Mouse (Mus musculus) CH12.LX (cell line): Measurements from ENCODE around the gene Tnnc2. TPM values are rescaled to one million over a fixed set of nuclear protein-coding genes. Genes with fewer than 3 reads are reported as not detected.

ENCODE experiments used
- DNase-seq: peaks from one replicate; pipeline ENCODE4 v3.0.0-alpha.2; 2013; ENCODE audit errors: extremely low read depth
- H3K27ac ChIP-seq: 2 replicates; pipeline ENCODE4 v1.5.1; 2012; ENCODE audit warnings: low read depth, mild to moderate bottlenecking, control low read depth, moderate library complexity; ENCODE audit not compliant: insufficient read depth
- H3K27me3 ChIP-seq: replicated peaks from 2 replicates; pipeline ENCODE3; 2012; ENCODE audit warnings: inconsistent platforms
- H3K36me3 ChIP-seq, 2 experiments: replicated peaks in 1 of 2; 2 replicates each; pipeline versions ENCODE3 to v1.6.1; 2012; ENCODE audit warnings: inconsistent platforms in 1 of 2, low read length in 1 of 2, mild to moderate bottlenecking in 1 of 2, mixed read lengths in 1 of 2, moderate library complexity in 1 of 2; ENCODE audit not compliant: control insufficient read depth in 1 of 2, insufficient read depth in 1 of 2
- H3K4me1 ChIP-seq, 2 experiments: 2 replicates each; pipeline ENCODE4 v1.6.1; 2012; ENCODE audit warnings: inconsistent platforms in 1 of 2, moderate library complexity in 1 of 2; ENCODE audit not compliant: insufficient read depth in 2 of 2, control insufficient read depth in 1 of 2
- H3K4me2 ChIP-seq: 2 replicates; pipeline ENCODE4 v1.6.1; 2012; ENCODE audit warnings: low read depth, mild to moderate bottlenecking, control low read depth; ENCODE audit not compliant: poor library complexity, insufficient read depth, severe bottlenecking
- H3K4me3 ChIP-seq, 3 experiments: fragments of 150-350 bp in 1 of 3; sonication (generic) in 1 of 3; replicated peaks in 1 of 3; 2 replicates each; pipeline versions ENCODE3 to v1.5.1; 2011 to 2012; ENCODE audit warnings: low read depth in 2 of 3, low read length in 2 of 3, mild to moderate bottlenecking in 2 of 3, moderate library complexity in 2 of 3, control low read depth in 1 of 3, improper control_type of control experiment in 1 of 3, inconsistent platforms in 1 of 3, mixed read lengths in 1 of 3; ENCODE audit not compliant: poor library complexity in 1 of 3
- H3K79me2 ChIP-seq: replicated peaks from 2 replicates; pipeline ENCODE4 v1.6.1; 2012; ENCODE audit warnings: mild to moderate bottlenecking, moderate library complexity; ENCODE audit not compliant: control insufficient read depth, poor library complexity, insufficient read depth, severe bottlenecking; ENCODE audit errors: extremely low read depth
- H3K9ac ChIP-seq: 2 replicates; pipeline ENCODE4 v1.6.1; 2012; ENCODE audit warnings: low read depth, mild to moderate bottlenecking, control low read depth, moderate library complexity; ENCODE audit not compliant: insufficient read depth
- H3K9me3 ChIP-seq: replicated peaks from 2 replicates; pipeline ENCODE3; 2012; ENCODE audit warnings: low read length, inconsistent platforms, mixed read lengths
- BHLHE40 ChIP-seq: IDR thresholded peaks from 2 replicates; pipeline ENCODE4 v1.6.1; 2011; ENCODE audit warnings: mild to moderate bottlenecking, low read depth, low read length, improper control_type of control experiment
- CTCF ChIP-seq, 2 experiments: IDR thresholded peaks in 1 of 2; conservative IDR thresholded peaks in 1 of 2; 2 replicates each; pipeline ENCODE4 v1.5.1; 2011 to 2012; ENCODE audit warnings: low read depth in 2 of 2, low read length in 2 of 2, improper control_type of control experiment in 1 of 2, inconsistent platforms in 1 of 2, mild to moderate bottlenecking in 1 of 2, moderate library complexity in 1 of 2
- E2F4 ChIP-seq: IDR thresholded peaks from 2 replicates; pipeline ENCODE4 v1.6.1; 2011; ENCODE audit warnings: low read depth, low read length, improper control_type of control experiment; ENCODE audit not compliant: insufficient replicate concordance
- ELF1 ChIP-seq: IDR thresholded peaks from 2 replicates; pipeline ENCODE4 v1.6.1; 2014; ENCODE audit warnings: low read depth, mild to moderate bottlenecking, inconsistent platforms, low read length, improper control_type of control experiment
- ETS1 ChIP-seq: conservative IDR thresholded peaks from 2 replicates; pipeline ENCODE4 v1.6.1; 2012; ENCODE audit warnings: low read depth, mild to moderate bottlenecking, inconsistent platforms, low read length, improper control_type of control experiment, moderate library complexity
- GABPA ChIP-seq: IDR thresholded peaks from 2 replicates; pipeline ENCODE4 v1.6.1; 2012; ENCODE audit warnings: low read depth, low read length, improper control_type of control experiment, inconsistent platforms; ENCODE audit not compliant: insufficient replicate concordance
- HCFC1 ChIP-seq: IDR thresholded peaks from 2 replicates; pipeline ENCODE4 v1.6.1; 2012; ENCODE audit warnings: low read depth, mild to moderate bottlenecking, inconsistent platforms, low read length, improper control_type of control experiment
- JUND ChIP-seq: conservative IDR thresholded peaks from 2 replicates; pipeline ENCODE4 v1.6.1; 2011; ENCODE audit warnings: low read depth, low read length, improper control_type of control experiment
- KAT2A ChIP-seq: IDR thresholded peaks from 2 replicates; pipeline ENCODE4 v1.6.1; 2012; ENCODE audit warnings: low read length, improper control_type of control experiment, inconsistent platforms; ENCODE audit not compliant: insufficient replicate concordance
- MAX ChIP-seq: IDR thresholded peaks from 2 replicates; pipeline ENCODE4 v1.6.1; 2011; ENCODE audit warnings: low read length, improper control_type of control experiment
- MXI1 ChIP-seq: IDR thresholded peaks from 2 replicates; pipeline ENCODE4 v1.6.1; 2011; ENCODE audit warnings: mild to moderate bottlenecking, low read depth, low read length, improper control_type of control experiment
- MYC ChIP-seq: IDR thresholded peaks from 2 replicates; pipeline ENCODE4 v1.6.1; 2011; ENCODE audit warnings: low read depth, mild to moderate bottlenecking, improper control_type of control experiment, low read length
- NELFE ChIP-seq: IDR thresholded peaks from 2 replicates; pipeline ENCODE4 v1.6.1; 2011; ENCODE audit warnings: low read depth, low read length, improper control_type of control experiment
- NRF1 ChIP-seq: IDR thresholded peaks from 2 replicates; pipeline ENCODE4 v1.6.1; 2014; ENCODE audit warnings: low read depth, mild to moderate bottlenecking, inconsistent platforms, low read length, improper control_type of control experiment, moderate library complexity
- POLR2A ChIP-seq: IDR thresholded peaks from 2 replicates; pipeline ENCODE4 v1.6.1; 2011; ENCODE audit warnings: low read depth, mild to moderate bottlenecking, improper control_type of control experiment, low read length
- RAD21 ChIP-seq: IDR thresholded peaks from 2 replicates; pipeline ENCODE4 v1.6.1; 2011; ENCODE audit warnings: low read depth, mild to moderate bottlenecking, low read length, improper control_type of control experiment, moderate library complexity
- SIN3A ChIP-seq: IDR thresholded peaks from 2 replicates; pipeline ENCODE4 v1.6.1; 2012; ENCODE audit warnings: low read length, improper control_type of control experiment, inconsistent platforms
- TCF12 ChIP-seq: IDR thresholded peaks from 2 replicates; pipeline ENCODE4 v1.6.1; 2014; ENCODE audit warnings: low read depth, mild to moderate bottlenecking, inconsistent platforms, low read length, improper control_type of control experiment
- USF1 ChIP-seq: IDR thresholded peaks from 2 replicates; pipeline ENCODE4 v1.6.1; 2014; ENCODE audit warnings: low read depth, mild to moderate bottlenecking, inconsistent platforms, low read length, improper control_type of control experiment
- USF2 ChIP-seq: conservative IDR thresholded peaks from 2 replicates; pipeline ENCODE4 v1.6.1; 2011; ENCODE audit warnings: low read depth, low read length, improper control_type of control experiment
- ZMIZ1 ChIP-seq: IDR thresholded peaks from 2 replicates; pipeline ENCODE4 v1.6.1; 2012; ENCODE audit warnings: low read depth, mild to moderate bottlenecking, inconsistent platforms, low read length, improper control_type of control experiment
- ZNF384 ChIP-seq: IDR thresholded peaks from 2 replicates; pipeline ENCODE4 v1.6.1; 2012; ENCODE audit warnings: low read depth, low read length, improper control_type of control experiment, inconsistent platforms
- dilution Hi-C: fragments of 300-500 bp; cut with MboI; formaldehyde crosslinking; loops from 2 replicates; pipeline ENCODE4 v1.14.3; 2020; ENCODE audit warnings: low sequenced_read_pairs; ENCODE audit not compliant: extremely low pct_unique_long_range_greater_than_20kb, extremely low pct_ligation_motif_present
- in situ Hi-C: fragments of 300-500 bp; cut with MboI; formaldehyde crosslinking; loops from 3 replicates; pipeline ENCODE4 v1.14.3; 2019; ENCODE audit warnings: low sequenced_read_pairs, low pct_ligation_motif_present, low pct_unique_long_range_greater_than_20kb, mixed read lengths
- polyA plus RNA-seq: library from polyadenylated mRNA; unstranded; fragments of >175 nt; gene quantifications from 2 replicates; pipeline ENCODE4 v1.2.1, GENCODE M21; 2012; ENCODE audit warnings: low read depth; ENCODE audit not compliant: insufficient read length
- total RNA-seq, 2 experiments: library from RNA; depleted of rRNA; stranded (reverse); fragments of 300-350 nt in 1 of 2; fragments of >200 nt in 1 of 2; gene quantifications; 2 replicates each; pipeline ENCODE4 v1.2.3; 2012 to 2014

Gene Tnnc2
- total and polyA plus RNA-seq, 3 experiments = not detected

GRCm38 (mm10) chr2:164745843-164746479 lies 33.8 kb downstream of the Tnnc2 start, which contains the start of the genes Wfdc3 and Dnttip1:
Gene Wfdc3, minus strand, starts transcription at chr2:164745931.
Gene Dnttip1, plus strand, starts transcription at chr2:164745983.
- in situ Hi-C loops = loop anchor here (25.0 kb wide), 1 partner anchor 334 kb away; the partner anchor contains the start of genes Matn4 and Rbpjl
- Histone ChIP-seq H3K27ac (no peak within 1 kb of the TSS), H3K4me2 (peak within 1 kb of the TSS; percentile 96), H3K9me3 (no peaks in the 10 kb centered on the region), H3K4me3 (peak within 1 kb of the TSS; percentile 66 to 96 (median 96)), H3K36me3 (peaks cover 16 to 37% of the 10 kb centered on the region in 2 experiments), H3K79me2 (peaks cover 7% of the 10 kb centered on the region), H3K4me1 (peaks cover 6 to 19% of the 10 kb centered on the region in 2 experiments; a peak in 3 of 4 replicates), H3K27me3 (peaks cover 45% of the 10 kb centered on the region), H3K9ac (peak within 1 kb of the TSS; percentile 91)
- dilution Hi-C loops = no loop called here
- DNase-seq = peak; percentile 90
- TF ChIP-seq BHLHE40 = peak; percentile 43; the same call in 1 of the 2 replicates
- peak; percentile 66; the same call in 1 of the 2 replicates for TF ChIP-seq POLR2A
- no peak for TF ChIP-seq MAX
- no peak for TF ChIP-seq E2F4
- TF ChIP-seq RAD21 = no peak
- TF ChIP-seq USF1 = no peak
- no peak for TF ChIP-seq JUND
- TF ChIP-seq MXI1 = peak; percentile 98
- no peak; the same call in 1 of the 2 replicates for TF ChIP-seq GABPA
- TF ChIP-seq NELFE = no peak; the same call in 1 of the 2 replicates
- TF ChIP-seq ZMIZ1 = 0 out of 2 replicates have a peak, but pooled peaks have one; percentile 42
- no peak for TF ChIP-seq CTCF (conservative IDR thresholded peaks at IDR 0.05 in 1 of 2, IDR thresholded peaks at IDR 0.05 in 1 of 2; ENCODE audit: low read depth in 2 of 2, low read length in 2 of 2)
- TF ChIP-seq MYC = no peak
- no peak for TF ChIP-seq USF2
- no peak for TF ChIP-seq ZNF384
- TF ChIP-seq SIN3A = peak; percentile 96
- TF ChIP-seq ELF1 = peak; percentile 94
- TF ChIP-seq TCF12 = peak; percentile 39; the same call in 1 of the 2 replicates
- TF ChIP-seq NRF1 = peak; percentile 93
- TF ChIP-seq KAT2A = peak; percentile 70; the same call in 1 of the 2 replicates
- peak; percentile 84 for TF ChIP-seq HCFC1
- no peak for TF ChIP-seq ETS1
